Mouse (Mus musculus) limb, embryonic 14.5 days (tissue): ENCODE results near the gene Celsr3. TPM values are rescaled to one million over a fixed set of nuclear protein-coding genes. Genes with fewer than 3 reads are reported as not detected.

Experiments
- ATAC-seq: fragments of 200-750 bp; cut with Nextera tagmentation; 2 replicates; pipeline ENCODE4 v1.8.0; 2017; ENCODE audit warnings: low read depth, moderate number of reproducible peaks, moderate TSS enrichment; ENCODE audit not compliant: low FRiP score
- DNase-seq: peaks from one replicate; pipeline ENCODE4 v3.0.0-alpha.2; 2015; ENCODE audit warnings: low spot score
- H3K27ac ChIP-seq: fragments of 300-500 bp; sonication (generic); replicated peaks from 2 replicates; pipeline ENCODE4 v1.5.1; 2014; ENCODE audit warnings: low read depth, mild to moderate bottlenecking, low read length, moderate library complexity, mixed read lengths
- H3K27me3 ChIP-seq: fragments of 300-500 bp; sonication (generic); 2 replicates; pipeline ENCODE4 v1.6.1; 2014; ENCODE audit warnings: low read length, mixed read lengths; ENCODE audit not compliant: control insufficient read depth, insufficient read depth
- H3K36me3 ChIP-seq: fragments of 300-500 bp; sonication (generic); 2 replicates; pipeline ENCODE4 v1.6.1; 2014; ENCODE audit warnings: mild to moderate bottlenecking, low read length, moderate library complexity, mixed read lengths; ENCODE audit not compliant: control insufficient read depth, insufficient read depth
- H3K4me1 ChIP-seq: fragments of 300-500 bp; sonication (generic); 2 replicates; pipeline ENCODE4 v1.6.1; 2014; ENCODE audit warnings: antibody characterized with exemption, low read length, mixed read lengths; ENCODE audit not compliant: control insufficient read depth, insufficient read depth
- H3K4me2 ChIP-seq: fragments of 300-500 bp; sonication (generic); replicated peaks from 2 replicates; pipeline ENCODE4 v1.6.1; 2014; ENCODE audit warnings: low read depth, mild to moderate bottlenecking, low read length, moderate library complexity; ENCODE audit not compliant: severe bottlenecking
- H3K4me3 ChIP-seq: fragments of 300-500 bp; sonication (generic); replicated peaks from 2 replicates; pipeline ENCODE4 v1.5.1; 2014; ENCODE audit warnings: low read length
- H3K9ac ChIP-seq: fragments of 300-500 bp; sonication (generic); 2 replicates; pipeline ENCODE4 v1.6.1; 2014; ENCODE audit warnings: mild to moderate bottlenecking, low read depth, low read length, moderate library complexity; ENCODE audit not compliant: severe bottlenecking
- H3K9me3 ChIP-seq: fragments of 300-500 bp; sonication (generic); 2 replicates; pipeline ENCODE4 v1.6.1; 2016; ENCODE audit warnings: low read length; ENCODE audit not compliant: control insufficient read depth
- POLR2A ChIP-seq: fragments of 200-500 bp; IDR thresholded peaks from 2 replicates; pipeline ENCODE4 v1.8.0; 2012; ENCODE audit warnings: inconsistent platforms, mild to moderate bottlenecking, moderate library complexity, borderline replicate concordance; ENCODE audit not compliant: insufficient read depth, insufficient read length; ENCODE audit errors: extremely low read depth
- WGBS: fragments of 180-500 bp; shearing (Covaris S2); extraction: QIAGEN DNeasy Blood & Tissue Kit; methylation state at CpG from one replicate; pipeline ENCODE4 v1.1.7; 2014; 5-methylcytosine and 5-hydroxymethylcytosine counted together
- polyA plus RNA-seq, 2 experiments: library from polyadenylated mRNA; depleted of rRNA in 1 of 2; stranded (reverse) in 1 of 2; unstranded in 1 of 2; fragments of >200 nt; fragmentation: Nextera tagmentation in 1 of 2; extraction: Ambion mirVana in 1 of 2; gene quantifications; 2 replicates each; pipeline versions ENCODE4 v1.2.1 to v1.2.3; 2012 to 2014

Celsr3 gene
- polyA plus RNA-seq, 2 experiments: 0.12 to 0.36 TPM

DNA sequence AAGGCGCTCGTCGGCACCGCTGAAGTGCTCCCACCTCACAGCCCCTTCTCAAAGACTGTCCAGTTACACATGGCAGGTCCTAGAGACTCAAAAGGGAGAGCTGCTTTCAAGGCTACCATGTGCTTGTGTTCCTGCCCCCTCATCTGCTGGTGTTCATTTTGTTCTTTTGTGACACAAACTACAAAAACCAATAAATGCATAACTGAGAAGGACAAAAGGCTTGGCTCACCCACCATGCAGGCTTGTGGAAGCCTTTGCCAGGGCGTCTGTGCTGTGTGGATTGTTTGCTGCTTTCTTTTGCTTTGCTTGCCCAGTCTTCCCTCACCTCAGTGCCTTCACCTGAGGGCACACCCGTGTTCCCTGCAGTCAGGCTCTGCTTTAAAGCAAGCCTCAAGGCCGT is 28.6 kb upstream of the Celsr3 start:
- no peaks in the 10 kb centered on the region for H3K27me3 ChIP-seq
- no peak for TF ChIP-seq POLR2A
- peaks cover 63% of the 10 kb centered on the region for H3K36me3 ChIP-seq
- no peak overlapping the region for H3K4me2 ChIP-seq
- H3K4me1 ChIP-seq: peaks cover 22% of the 10 kb centered on the region
- DNase-seq (no peak), ATAC-seq (no peak)
- H3K9me3 ChIP-seq: no peaks in the 10 kb centered on the region
- WGBS: 97% methylated on average over 7 of the region's 7 CpGs
- no peak overlapping the region for H3K9ac ChIP-seq
- no peak overlapping the region for H3K27ac ChIP-seq
- no peak overlapping the region for H3K4me3 ChIP-seq

DNA sequence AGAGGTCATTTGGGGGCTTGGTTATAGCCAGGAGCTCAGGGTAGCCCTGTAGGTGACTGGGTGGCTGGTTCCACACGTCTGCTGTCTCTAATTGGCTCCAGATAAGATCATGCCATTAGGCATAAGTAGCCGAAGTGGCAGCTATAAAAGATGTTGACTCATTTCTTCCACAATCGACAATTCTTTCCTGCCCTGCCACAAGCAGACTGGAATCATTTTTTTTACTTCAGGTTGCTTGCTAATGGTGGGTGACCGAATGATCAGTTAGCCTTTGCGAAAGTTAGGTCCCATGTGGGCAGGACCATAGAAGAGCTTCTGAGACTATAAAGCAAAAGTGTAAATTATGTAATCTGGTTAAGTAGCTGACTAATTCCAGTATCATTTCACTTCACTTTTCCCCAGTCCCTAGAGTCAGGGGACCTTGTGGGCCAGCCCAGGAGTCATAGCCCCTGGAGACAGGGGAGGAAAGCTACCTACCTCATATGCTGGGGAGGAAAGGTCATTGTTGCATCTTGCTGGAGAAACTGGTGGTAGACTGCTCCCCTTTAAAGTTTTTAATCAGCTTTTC is 27.5 kb upstream of the Celsr3 start:
- Histone ChIP-seq H3K27me3 (no peaks in the 10 kb centered on the region), H3K27ac (no peak overlapping the region), H3K4me2 (no peak overlapping the region), H3K9me3 (no peaks in the 10 kb centered on the region), H3K9ac (no peak overlapping the region), H3K36me3 (peaks cover 74% of the 10 kb centered on the region), H3K4me3 (no peak overlapping the region), H3K4me1 (peaks cover 13% of the 10 kb centered on the region; the same call in 1 of the 2 replicates)
- DNase-seq (no peak), ATAC-seq (no peak)
- whole genome bisulfite sequencing: 62% methylated on average over 5 of the region's 5 CpGs
- TF ChIP-seq POLR2A: no peak

DNA sequence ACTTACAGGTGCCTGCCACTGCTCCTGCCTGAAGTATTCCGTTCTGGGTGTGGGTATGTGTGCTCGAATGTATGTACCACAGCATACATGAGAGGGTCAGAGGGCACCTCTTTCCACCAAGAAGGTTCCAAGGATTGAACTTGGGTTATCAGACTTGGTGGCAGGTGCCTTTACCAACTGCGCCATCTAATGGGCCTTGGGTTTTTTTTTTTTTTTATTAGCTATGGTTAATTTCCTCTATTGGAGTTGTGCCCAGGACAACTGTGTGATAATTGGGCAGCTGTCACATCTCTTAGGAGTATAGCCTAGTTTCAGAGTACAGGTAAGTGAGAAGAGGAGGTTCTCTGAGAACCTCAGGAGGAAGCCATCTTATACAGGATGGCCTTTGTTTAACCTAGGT is 26.6 kb upstream of the Celsr3 start:
- Histone ChIP-seq H3K4me3 (no peak overlapping the region), H3K4me2 (no peak overlapping the region), H3K4me1 (peaks cover 5% of the 10 kb centered on the region; the same call in 1 of the 2 replicates), H3K9me3 (no peaks in the 10 kb centered on the region), H3K36me3 (peaks cover 84% of the 10 kb centered on the region), H3K27ac (no peak overlapping the region), H3K9ac (no peak overlapping the region), H3K27me3 (no peaks in the 10 kb centered on the region)
- no peak for TF ChIP-seq POLR2A
- ATAC-seq (no peak), DNase-seq (no peak)
- 83% methylated on average over 3 of the region's 3 CpGs for WGBS

- TF ChIP-seq POLR2A: no peak
- Histone ChIP-seq H3K9ac (no peak overlapping the region), H3K4me1 (no peaks in the 10 kb centered on the region; the same call in 1 of the 2 replicates), H3K4me3 (no peak overlapping the region), H3K36me3 (peaks cover 70% of the 10 kb centered on the region), H3K27ac (no peak overlapping the region), H3K4me2 (no peak overlapping the region), H3K9me3 (no peaks in the 10 kb centered on the region), H3K27me3 (no peaks in the 10 kb centered on the region)
- WGBS: 89% methylated on average over 8 of the region's 8 CpGs
- no peak for ATAC-seq
- DNase-seq: no peak
Observed at GRCm38 (mm10) chr9:108805768-108806167, 20.4 kb upstream of the Celsr3 start.

DNA sequence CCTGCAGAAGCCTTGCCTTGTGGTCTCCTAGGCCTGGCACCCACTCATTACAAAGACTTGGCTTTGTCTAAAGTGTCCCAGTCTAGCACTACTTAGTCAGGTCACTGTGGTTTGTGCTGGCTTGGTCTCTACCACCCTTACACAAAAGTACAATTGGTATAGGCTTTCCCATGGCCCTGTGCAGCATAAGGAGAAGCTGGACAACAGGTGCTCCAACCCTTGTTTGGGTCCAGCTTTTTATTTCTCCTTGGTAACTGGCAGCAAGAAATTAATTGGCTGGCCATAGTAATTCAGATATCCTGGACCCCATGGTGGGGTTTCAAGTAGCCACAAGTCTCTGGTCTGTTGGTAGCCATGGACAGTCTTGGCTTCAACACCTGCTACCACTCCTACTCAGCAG is 19.7 kb upstream of the Celsr3 start:
- H3K4me3 ChIP-seq: no peak overlapping the region
- no peak overlapping the region for H3K27ac ChIP-seq
- peaks cover 70% of the 10 kb centered on the region for H3K36me3 ChIP-seq
- no peaks in the 10 kb centered on the region for H3K27me3 ChIP-seq
- no peak overlapping the region for H3K9ac ChIP-seq
- no peak for TF ChIP-seq POLR2A
- no peak for ATAC-seq
- no peaks in the 10 kb centered on the region for H3K9me3 ChIP-seq
- H3K4me1 ChIP-seq: no peaks in the 10 kb centered on the region; the same call in 1 of the 2 replicates
- no peak for DNase-seq
- no peak overlapping the region for H3K4me2 ChIP-seq
